Mouse (Mus musculus) testis, postnatal 10 days (tissue): ENCODE measurements around the gene 4933406M09Rik.
A peak's percentile ranks its signal among the peaks of the same experiment; 100 is the strongest.

Experiments
- DNase-seq: peaks from one replicate; pipeline ENCODE4 v3.0.0; 2021; ENCODE audit warnings: low spot score

The 4933406M09Rik gene

GRCm38 (mm10) chr1:134381051-134381450 lies 4.7 kb upstream of the 4933406M09Rik start:
- DNase-seq: no peak

- DNase-seq: no peak
Observed at GRCm38 (mm10) chr1:134381795-134382625, 3.7 kb upstream of the 4933406M09Rik start.

GRCm38 (mm10) chr1:134384581-134384980 lies 1.2 kb upstream of the 4933406M09Rik start:
- no peak for DNase-seq

- DNase-seq: no peak
Observed at GRCm38 (mm10) chr1:134385176-134385575, 564 bp upstream of the 4933406M09Rik start.

- no peak for DNase-seq
Observed at GRCm38 (mm10) chr1:134393827-134394226, 8.1 kb downstream of the 4933406M09Rik start.

GRCm38 (mm10) chr1:134398210-134398609 lies 12.5 kb downstream of the 4933406M09Rik start:
- DNase-seq: no peak

- DNase-seq: no peak
Observed at GRCm38 (mm10) chr1:134399735-134400134, 14.0 kb downstream of the 4933406M09Rik start.

GRCm38 (mm10) chr1:134405509-134406413 lies 20.0 kb downstream of the 4933406M09Rik start, which contains the start of gene Cyb5r1:
Gene Cyb5r1 (plus strand): TSS chr1:134405559.
- peak; percentile 89 for DNase-seq

GRCm38 (mm10) chr1:134406414-134406771 lies 20.7 kb downstream of the 4933406M09Rik start:
- no peak for DNase-seq

GRCm38 (mm10) chr1:134408080-134408479 lies 22.3 kb downstream of the 4933406M09Rik start:
- DNase-seq: no peak

- DNase-seq: no peak
Observed at GRCm38 (mm10) chr1:134411706-134412629, 26.2 kb downstream of the 4933406M09Rik start.

GRCm38 (mm10) chr1:134414038-134414437 lies 28.3 kb downstream of the 4933406M09Rik start:
- no peak for DNase-seq

- no peak for DNase-seq
Observed at GRCm38 (mm10) chr1:134414501-134415167, 28.9 kb downstream of the 4933406M09Rik start.

GRCm38 (mm10) chr1:134415168-134415831 lies 29.6 kb downstream of the 4933406M09Rik start, which contains the start of gene Adipor1:
Gene Adipor1 (plus strand): TSS chr1:134415378.
- peak; percentile 98 for DNase-seq

- no peak for DNase-seq
Observed at GRCm38 (mm10) chr1:134418414-134418975, 32.8 kb downstream of the 4933406M09Rik start.

GRCm38 (mm10) chr1:134419176-134419575 lies 33.4 kb downstream of the 4933406M09Rik start:
- no peak for DNase-seq

GRCm38 (mm10) chr1:134419751-134420458 lies 34.2 kb downstream of the 4933406M09Rik start:
- no peak for DNase-seq

GRCm38 (mm10) chr1:134423911-134424310 lies 38.2 kb downstream of the 4933406M09Rik start:
- DNase-seq: no peak

GRCm38 (mm10) chr1:134426289-134426688 lies 40.5 kb downstream of the 4933406M09Rik start:
- no peak for DNase-seq
